Mouse (Mus musculus): ENCODE measurements at regions not wholly inside any gene's neighbourhood (a gene's known extent, or its start where the extent isn't known, plus 50 kb on each side); places are given as distances from the start of the nearest gene placed in this dataset.

DNA sequence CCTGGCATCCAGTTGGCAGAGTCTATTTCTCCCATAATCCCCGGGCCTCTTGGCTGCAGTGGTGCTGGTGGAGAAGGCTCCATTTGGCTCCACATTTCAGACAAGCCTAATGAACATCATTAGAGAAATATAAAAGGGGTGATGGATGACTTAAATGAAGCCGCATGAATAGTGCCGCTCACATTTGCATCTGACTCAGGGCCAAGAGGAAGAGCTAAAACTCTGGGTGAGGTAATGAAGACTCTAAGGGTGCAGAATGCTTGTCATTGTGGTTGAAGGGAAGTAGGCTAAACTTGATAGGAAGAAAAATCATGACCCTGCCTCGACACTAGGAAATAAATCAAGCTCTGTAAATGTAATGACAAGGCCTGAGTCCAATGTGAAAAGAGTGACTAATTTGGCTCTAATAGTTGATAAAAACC is 298.3 kb upstream of the Gm21798 start:
- peak; percentile 93 for DNase-seq (ENCODE audit: inconsistent ontology term)

DNA sequence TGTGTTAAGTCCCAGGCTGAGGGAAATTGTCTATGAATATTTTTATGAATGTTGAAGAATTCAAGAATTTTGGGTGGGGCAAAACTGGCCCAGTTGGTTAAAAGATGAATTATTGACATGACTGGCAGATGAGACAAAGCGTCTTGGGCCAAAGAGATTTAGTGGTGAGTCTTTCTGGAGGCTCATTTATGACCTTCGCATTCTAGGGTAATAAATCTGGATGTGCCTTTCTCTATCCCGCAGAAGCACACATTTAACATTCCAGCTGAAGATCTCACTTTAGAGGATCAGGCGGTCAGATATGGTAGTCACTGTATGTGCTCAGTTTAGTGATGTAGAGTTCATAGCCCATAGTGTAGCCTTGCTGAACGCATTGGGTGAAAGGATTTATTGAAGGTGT is 296.9 kb upstream of the Gm21798 start:
- no peak for DNase-seq (ENCODE audit: inconsistent ontology term)

DNA sequence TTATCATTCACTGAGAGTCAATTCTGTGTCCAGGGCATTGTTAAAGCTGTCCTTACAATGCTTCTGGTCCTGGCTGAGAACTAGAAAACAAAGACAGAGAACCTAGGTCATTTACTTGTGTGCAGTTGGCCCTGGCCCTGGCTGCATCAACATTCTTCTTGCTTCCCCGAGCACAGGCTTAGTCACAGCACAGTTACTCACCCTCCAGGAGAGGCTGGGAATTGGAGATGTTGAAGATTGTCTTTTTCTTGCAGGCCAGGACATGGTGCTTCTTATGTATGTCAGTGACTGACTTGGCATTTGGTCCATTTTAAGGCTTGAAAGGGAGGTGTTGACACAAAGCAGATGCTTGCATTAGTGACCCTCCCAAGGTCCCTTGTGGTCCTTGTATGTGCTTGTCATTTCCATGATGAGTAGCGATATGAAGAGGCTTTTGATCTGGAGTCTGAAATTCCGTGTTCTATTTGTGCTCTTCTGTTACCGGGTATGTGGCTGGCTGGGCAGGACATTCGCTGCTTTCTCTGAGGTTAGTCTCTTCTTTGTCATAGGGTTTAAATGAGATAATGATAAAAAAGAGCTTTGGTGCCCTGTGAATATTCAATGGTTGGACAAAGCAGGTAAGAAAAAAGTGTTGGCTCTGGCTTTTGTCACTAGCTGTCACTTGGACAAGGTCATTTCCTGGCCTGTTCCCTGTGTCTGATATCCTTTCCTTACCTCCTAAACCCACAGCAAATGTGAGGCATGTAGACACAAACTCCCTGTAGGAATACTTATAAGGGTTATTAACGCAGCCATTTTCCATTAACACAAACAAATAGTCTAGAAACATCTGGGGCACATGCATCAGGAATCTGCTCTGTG is 285.0 kb upstream of the Gm21798 start:
- DNase-seq (ENCODE audit: inconsistent ontology term) = peak; percentile 56

DNA sequence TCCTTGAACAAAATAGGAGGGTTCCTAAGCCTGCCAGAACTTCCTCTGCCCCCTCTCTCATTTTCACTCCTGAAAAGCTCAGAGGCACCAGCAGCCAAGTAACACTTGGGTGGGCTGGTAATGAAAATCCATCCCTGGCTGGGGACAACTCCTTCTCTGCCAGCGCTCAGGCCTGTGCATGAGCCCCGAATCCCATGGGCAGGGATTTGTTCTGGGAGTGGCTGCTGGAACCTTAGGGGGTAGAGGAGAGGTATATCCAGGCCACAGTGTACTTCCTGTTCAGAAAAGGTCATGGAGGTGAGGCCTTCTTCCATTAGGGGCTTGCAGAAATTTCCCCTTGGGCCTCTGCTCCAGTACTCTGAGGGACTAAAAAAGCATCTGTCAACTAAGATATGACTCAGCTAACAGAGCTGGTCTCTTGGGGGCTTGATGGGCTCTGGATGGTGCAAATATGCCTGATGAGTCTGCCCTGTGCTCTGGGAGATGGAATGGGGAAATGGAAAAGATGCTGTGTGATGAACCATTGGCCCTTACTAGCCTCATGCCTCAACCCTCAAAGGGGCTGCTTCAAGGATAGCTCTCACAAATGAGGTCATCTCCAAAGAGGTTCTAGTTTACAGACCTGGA is 284.2 kb upstream of the Gm21798 start:
- no peak for DNase-seq (ENCODE audit: inconsistent ontology term)

DNA sequence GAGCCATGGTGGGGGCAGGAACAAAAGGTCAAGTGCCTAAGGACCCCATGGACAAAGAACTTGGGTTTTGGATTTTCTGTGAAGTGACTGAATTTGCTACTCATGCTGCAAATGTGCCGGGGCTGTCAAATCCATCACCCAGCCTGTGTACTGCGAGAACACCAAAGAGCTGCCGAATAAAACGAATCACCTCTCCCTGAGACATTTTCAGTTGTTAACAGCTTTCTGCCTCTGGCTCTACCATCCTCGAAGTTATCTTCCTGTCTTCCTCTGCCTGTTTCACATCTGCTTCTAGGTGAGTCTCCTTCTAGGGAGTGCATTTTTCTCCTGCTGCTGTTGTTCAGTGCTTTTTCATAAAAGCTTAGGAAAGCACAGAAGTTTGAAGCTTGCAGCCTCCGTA is 283.3 kb upstream of the Gm21798 start:
- DNase-seq (ENCODE audit: inconsistent ontology term) = no peak

DNA sequence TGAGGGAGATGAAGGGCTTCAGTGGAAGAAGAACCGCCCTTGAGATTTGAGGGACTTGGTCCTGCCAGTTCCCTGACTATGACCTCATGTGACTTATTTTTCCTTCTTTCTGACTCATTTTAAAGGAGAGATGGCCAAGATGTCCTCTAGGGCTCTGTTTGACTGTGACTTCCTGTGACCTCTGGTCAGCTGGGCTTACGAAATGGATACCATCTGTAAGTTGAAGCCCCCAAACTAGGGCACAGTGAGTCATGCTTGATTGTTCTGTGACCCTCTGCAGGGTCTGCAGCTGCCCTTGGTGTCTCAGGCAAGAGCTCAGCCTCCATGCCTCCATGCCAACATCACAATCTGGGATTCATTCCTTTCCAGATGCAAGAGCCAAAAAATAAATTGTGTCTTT is 282.3 kb upstream of the Gm21798 start:
- no peak for DNase-seq (ENCODE audit: inconsistent ontology term)

DNA sequence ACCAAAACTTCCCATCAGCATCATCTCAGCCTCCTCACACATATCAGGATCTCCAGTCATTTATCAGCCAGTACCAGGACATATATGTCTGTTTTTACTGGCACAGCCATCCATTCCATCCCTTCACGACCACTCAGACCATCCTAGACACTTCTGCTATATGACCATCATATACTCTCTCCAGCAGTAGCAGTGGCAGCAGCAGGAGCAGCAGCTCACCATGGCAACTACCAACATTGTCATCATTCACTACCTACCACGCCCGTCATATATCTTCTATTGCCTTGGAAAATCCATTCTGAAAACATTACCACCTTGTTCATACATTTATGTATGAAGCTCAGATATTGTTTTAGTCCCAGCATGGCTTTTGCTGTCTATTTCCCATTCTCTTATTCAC is 276.1 kb upstream of the Gm21798 start:
- DNase-seq (ENCODE audit: inconsistent ontology term) = no peak

DNA sequence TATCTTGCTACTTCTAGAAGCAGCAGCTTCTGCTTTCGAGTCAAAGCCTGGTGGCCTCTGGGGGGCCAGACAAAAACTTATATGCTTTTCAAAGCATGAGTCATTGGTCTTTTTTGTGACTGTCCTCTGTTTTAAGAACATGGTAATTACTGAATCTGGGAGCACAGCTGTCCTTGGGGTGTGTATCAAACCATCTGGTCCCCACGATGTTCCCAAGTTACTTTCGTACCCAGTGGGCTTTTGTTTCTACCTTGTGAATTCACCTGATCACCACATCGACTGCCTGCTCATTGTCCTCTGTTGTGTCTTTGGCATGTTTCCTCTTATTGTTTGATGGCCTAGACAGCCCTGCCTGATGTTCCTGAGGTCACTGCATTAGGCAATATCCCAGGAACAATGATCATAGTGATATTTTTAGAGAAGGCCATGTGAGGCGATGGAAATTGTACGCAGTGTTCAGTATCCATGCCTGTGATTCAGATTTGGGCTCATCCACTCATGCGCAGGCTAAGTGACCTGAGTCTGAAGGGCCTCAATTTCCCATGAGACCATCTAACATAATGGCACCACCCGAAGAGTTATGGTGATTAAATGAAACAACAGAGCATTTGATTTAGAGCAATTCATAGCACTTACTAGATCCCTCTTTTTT is 275.1 kb upstream of the Gm21798 start:
- peak; percentile 19 for DNase-seq (ENCODE audit: inconsistent ontology term)

DNA sequence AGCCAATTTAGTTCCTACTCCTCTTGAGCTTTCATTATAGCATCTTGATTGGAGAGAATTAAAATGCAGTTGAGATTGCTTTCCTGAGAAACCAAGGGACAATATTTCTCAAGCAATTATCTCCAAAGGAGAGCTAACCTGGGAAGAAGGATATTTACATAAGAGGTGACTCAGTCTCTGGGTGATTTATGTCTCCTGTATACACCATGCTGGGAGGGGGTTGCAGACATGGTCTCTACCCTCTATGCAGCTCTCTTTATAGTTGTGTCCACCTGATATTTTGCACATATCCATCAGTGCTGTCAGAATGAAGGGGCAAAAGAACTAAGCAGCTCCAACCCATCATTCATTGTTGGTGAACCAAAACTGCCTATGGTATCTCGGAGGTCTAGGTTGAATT is 274.6 kb upstream of the Gm21798 start:
- no peak for DNase-seq (ENCODE audit: inconsistent ontology term)

DNA sequence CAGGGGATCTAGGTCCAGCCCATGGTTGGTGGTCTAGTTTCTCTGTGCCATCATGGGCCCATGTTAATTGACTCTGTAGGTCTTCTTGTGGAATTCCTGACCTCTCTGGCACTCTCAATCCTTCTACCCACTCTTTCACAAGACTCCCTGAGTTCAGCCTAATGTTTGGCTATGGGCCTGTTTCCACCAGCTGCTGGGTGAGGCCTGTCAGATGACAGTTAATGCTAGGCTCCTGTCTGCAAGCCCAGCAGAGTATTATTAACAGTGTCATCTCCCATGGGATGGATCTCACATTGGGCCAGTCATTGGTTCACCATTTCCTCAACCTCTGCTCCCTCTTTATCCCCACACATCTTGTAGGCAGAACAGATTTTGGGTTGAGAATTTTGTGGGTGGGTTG is 271.5 kb upstream of the Gm21798 start:
- DNase-seq (ENCODE audit: inconsistent ontology term) = no peak

DNA sequence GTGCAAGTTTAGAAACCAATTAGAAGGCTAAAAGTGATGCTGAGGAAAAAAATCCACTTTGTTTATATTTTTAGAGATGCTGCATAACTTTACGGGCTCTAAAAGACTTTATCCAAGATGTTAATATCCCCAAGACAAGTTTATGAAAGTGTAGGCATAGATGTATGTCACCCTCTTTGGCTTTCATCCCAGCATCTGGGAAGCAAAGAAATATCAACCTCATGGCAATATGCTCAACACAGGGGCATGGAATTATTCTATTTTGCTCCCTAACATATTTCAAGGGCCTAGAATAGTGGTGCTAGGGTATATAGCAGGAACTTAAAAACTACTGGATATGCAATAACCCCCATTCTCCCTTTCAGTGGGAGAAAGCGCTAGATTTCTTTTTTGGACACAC is 260.0 kb upstream of the Gm21798 start:
- no peak for DNase-seq (ENCODE audit: inconsistent ontology term)

DNA sequence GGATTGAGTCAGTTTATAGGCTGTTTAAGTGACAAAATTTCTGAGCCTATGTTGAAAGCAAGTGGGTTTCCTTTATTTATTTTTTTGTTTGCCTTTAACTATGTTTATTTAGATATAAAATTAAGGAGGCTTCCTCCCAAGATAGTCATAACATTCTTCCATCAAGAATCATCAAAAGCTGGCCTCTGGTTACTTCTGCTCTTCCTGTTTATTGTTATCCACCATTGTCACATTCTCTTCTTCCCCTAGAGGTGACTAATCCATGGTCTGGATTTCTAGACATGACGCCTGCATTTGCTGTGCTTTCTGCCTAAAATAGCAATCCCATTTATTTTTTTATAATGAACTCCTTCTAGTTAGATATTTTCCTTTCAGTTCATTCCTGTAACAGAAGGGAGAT is 259.3 kb upstream of the Gm21798 start:
- DNase-seq (ENCODE audit: inconsistent ontology term) = peak; percentile 53

DNA sequence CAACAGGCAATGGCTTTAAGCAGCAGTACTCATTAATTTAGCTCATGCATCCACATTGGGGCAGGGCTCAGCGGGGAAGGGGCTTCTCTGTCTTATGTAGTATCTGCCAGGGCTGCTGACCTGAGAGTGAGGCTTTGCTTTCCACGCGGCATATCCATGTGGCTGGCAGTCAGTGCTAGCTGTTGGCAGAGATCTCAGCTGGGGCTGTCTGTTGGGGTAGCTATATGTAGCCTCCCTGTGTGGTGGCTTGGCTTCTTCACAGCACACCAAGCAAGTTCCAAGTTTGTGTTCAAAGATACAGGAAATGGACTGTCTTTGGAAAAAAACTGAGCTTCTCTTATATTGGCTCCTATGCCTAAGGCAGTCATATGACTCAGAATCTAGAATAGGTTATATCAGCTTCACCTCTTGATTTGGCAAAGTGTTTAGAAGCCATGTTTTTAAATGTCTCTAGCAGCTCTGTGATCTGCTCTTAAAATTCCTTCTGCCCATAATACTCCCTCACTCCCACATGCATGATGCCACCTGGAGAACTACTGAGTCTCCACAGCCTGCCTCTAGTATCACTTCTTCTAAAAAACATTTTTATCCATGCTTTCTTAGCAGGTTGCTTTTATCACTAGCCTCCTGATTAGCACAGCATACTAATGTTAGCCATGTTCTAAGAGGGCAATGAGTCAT is 254.9 kb upstream of the Gm21798 start:
- no peak for DNase-seq (ENCODE audit: inconsistent ontology term)

DNA sequence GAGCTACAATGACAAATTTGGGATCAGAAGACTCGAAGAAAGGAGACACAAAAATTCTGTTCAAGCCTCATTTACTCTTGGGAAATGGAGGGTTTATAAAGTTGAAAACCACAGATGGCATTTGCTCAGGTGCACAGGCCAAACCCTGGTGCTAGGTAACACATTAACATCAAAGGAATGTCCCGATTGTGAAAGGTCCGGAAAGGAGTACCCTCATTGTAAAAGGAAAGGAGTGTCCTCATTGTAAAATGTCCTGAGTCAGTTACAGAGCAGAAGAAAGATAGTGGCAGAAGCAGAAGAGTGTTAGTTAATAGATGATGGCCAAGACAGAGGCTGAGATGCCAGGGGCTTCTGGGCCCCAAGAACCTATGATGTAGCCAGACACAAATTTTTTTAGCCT is 252.8 kb upstream of the Gm21798 start:
- DNase-seq (ENCODE audit: inconsistent ontology term) = no peak

DNA sequence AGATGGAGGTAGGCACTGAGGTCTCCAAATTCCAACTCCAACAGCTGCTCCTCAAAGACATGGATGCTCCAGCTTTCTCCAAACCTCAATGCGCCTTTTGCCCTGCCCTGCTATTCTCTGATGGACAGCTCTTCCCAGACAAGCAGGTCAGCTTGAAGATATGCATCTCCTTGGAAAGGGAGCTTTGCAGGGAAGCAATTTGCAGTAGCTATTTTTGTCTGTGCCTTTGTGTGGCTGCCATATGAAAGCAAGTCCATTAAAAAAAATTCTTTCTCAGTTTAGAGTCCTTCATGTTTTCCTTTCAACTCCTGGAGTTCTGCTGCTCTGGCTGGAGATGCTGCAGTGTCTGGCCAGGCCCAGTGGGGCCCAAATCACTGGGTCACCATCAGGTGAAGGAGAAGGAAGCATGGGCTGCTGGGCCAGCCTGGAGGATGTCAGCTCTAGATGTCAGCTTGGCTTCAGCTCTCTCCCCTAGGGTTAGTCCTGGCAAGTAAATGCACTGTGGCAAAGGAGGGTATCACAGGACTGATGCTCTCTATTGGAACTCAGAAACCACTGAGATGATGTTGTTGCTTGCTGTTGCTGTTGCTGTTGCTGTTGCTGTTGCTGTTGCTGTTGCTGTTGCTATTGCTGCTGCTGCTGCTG is 240.5 kb upstream of the Gm21798 start:
- peak; percentile 24 for DNase-seq (ENCODE audit: inconsistent ontology term)

DNA sequence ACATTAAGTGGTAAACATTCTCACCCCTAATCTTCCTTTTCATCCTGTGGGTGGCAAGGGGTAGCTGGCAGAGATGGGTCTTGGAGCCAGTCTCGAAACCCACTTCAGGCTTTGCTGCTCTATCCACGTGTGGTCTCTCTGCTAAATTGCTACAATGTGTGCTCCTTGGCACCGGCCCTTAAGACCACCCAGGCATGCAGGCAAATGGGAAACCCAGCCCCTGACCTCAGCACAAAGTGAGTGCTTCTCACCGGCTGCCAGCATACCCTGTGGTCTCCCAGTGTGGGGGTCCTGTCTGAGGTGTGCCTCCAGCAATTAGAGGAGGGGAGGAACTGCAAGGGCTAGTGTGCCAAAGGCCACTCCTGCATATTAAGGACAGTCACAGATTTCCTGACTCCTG is 238.5 kb upstream of the Gm21798 start:
- DNase-seq (ENCODE audit: inconsistent ontology term) = no peak

DNA sequence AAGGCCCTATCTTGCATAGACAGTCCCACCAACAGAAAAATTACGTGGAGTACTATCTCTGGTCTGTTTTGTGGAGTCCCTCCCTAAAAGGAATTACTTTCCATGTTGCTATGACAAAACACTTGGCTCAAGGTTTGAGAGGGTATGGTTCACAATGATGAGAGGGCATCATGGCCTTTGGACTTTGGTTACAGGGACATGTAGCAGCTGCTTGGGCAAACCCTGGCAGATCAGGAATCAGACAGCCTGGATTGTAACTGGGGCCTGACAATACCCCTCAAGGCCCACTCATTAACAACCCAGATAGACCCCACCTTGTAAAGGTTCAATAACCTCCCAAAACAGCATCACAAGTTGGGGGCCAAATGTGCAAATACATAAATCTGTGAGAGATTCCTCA is 237.0 kb upstream of the Gm21798 start:
- no peak for DNase-seq (ENCODE audit: inconsistent ontology term)

DNA sequence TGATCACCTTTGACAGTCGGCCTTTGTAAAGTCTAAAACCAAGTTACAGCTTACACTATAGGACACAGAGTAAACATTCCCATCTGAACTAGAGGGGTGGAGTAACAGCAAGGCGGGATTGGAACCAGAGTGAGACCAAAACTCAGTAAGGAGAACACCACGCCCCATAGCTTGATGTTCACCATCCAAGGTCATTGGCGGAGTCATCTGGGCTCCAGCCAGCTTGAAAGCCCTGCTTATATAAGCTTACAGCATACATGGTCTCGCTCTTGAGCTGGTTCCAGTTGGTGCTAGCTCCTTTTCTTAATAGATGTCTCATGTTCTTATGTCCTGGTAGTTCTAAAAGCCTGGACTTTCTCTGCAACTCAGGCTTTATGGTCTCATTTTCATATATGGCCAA is 236.4 kb upstream of the Gm21798 start:
- DNase-seq (ENCODE audit: inconsistent ontology term) = no peak

DNA sequence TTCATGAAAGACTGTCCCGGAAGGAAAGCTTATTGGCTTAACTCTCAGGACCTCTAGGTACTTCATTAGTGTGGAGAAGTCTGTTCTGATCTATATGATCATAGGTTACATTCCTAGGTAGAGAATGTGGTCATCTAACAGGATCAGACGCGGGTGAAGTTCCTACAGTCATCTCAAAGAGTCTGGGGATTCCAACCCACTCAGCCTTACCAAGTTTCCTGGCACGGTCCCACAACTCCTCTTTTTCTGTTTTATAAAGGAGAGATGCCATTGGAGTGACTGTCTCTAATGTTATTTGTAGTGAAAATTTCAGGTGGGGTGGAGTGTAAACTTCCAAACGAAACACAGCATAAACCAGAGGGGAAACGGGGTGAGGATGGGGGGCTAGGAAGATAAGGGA is 233.4 kb upstream of the Gm21798 start:
- peak; percentile 70 for DNase-seq (ENCODE audit: inconsistent ontology term)

DNA sequence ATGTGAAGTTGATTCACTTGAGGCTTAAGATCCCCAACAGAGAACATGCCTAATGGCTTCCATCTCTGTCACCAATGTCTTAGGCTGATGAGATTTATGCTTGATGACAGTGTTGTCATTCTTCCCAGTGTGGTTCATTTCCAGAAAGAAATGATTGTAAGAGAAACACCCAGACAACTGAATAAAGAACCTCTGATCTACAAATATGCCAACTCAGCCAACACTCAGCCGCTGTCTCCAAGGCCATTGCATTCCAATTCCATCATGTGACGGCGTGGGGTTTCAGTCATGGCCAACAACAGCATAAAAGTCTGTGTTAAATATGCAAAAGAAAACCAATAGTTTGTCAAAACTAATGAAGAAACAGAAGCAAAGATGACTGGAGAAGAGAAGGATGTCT is 230.7 kb upstream of the Gm21798 start:
- DNase-seq (ENCODE audit: inconsistent ontology term) = peak; percentile 54

DNA sequence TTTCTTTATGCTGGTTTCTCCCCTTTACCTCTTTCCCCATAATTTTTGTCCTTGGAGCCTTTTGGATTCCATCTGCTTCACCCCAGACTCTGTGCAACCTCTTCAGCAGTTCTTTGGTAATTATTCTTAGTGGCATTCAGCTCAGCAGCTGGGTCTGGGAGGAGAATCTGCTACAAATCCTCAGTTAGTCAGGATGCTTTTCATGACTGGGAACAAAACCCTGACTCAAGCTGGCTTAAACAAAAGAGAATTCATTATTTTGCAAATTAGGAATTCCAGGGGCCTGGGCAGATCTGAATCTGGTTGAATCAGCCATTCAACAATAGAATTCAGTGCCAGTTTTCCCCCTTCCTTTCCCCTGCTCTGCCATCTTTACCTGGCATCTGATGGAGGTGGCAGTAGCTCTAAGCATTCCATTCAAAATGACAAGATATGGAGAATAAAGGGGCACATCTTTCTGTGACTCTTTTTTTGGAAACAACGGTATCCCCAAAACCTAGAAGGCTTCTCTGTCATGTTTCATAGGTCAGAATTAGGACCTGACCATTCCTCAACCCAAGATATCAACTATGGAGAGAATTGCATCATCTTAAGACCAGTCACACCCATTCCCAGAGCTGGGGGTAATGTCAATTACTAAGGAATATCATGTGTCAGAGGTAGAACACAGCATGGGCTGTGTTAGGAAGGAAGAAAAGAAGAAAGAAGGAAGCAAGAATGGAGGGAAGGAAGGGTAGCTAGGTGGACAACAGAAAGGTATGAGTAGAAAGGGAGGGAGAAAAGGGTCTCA is 227.2 kb upstream of the Gm21798 start:
- DNase-seq (ENCODE audit: inconsistent ontology term) = peak; percentile 81

All from Muller cell, postnatal 12 days (primary cell).